Mouse (Mus musculus): ENCODE results near the gene Ckap2. TPM values are rescaled to one million over a fixed set of nuclear protein-coding genes. Genes with fewer than 3 reads are reported as not detected.
A peak's percentile ranks its signal among the peaks of the same experiment; 100 is the strongest.

The Ckap2 gene
- polyA plus RNA-seq, 1 experiment: 1.3 TPM

- Histone ChIP-seq H3K4me1 (ENCODE audit: control insufficient read depth, insufficient read depth, low read length) (no peaks in the 10 kb centered on the region), H3K4me3 (replicated peaks; ENCODE audit: extremely low read depth, low read depth, low read length) (no peak overlapping the region)
- TF ChIP-seq CTCF (IDR thresholded peaks at IDR 0.05; ENCODE audit: insufficient read depth, low read length): no peak
- no peak for TF ChIP-seq POLR2A (IDR thresholded peaks at IDR 0.05; ENCODE audit: borderline replicate concordance, extremely low read depth, low read depth, low read length)
- 87% methylated on average over 7 of the region's 7 CpGs for WGBS
- no peak for DNase-seq
Observed at GRCm38 (mm10) chr8:22134078-22134749, 51.4 kb downstream of the Ckap2 start.

- no peak for DNase-seq
- Histone ChIP-seq H3K4me1 (ENCODE audit: control insufficient read depth, insufficient read depth, low read length) (no peaks in the 10 kb centered on the region), H3K4me3 (replicated peaks; ENCODE audit: extremely low read depth, low read depth, low read length) (no peak overlapping the region)
- WGBS: 74% methylated on average over 12 of the region's 12 CpGs
- TF ChIP-seq CTCF (IDR thresholded peaks at IDR 0.05; ENCODE audit: insufficient read depth, low read length) (no peak), POLR2A (IDR thresholded peaks at IDR 0.05; ENCODE audit: borderline replicate concordance, extremely low read depth, low read depth, low read length) (no peak)
Observed at GRCm38 (mm10) chr8:22132062-22132461, 53.6 kb downstream of the Ckap2 start.

GRCm38 (mm10) chr8:22124220-22125152 is 61.1 kb downstream of the Ckap2 start, which contains the start of gene Nek5:
Gene Nek5, minus strand, starts transcription at chr8:22125053.
- 2% methylated on average over 29 of the region's 29 CpGs for WGBS
- DNase-seq: peak; percentile 16
- Histone ChIP-seq H3K4me3 (replicated peaks; ENCODE audit: extremely low read depth, low read depth, low read length) (peak within 1 kb of the TSS; percentile 50), H3K4me1 (ENCODE audit: control insufficient read depth, insufficient read depth, low read length) (peaks cover 2% of the 10 kb centered on the region; the same call in 1 of the 2 replicates)
- TF ChIP-seq CTCF (IDR thresholded peaks at IDR 0.05; ENCODE audit: insufficient read depth, low read length) (peak; percentile 47), POLR2A (IDR thresholded peaks at IDR 0.05; ENCODE audit: borderline replicate concordance, extremely low read depth, low read depth, low read length) (no peak)

Other genes starting within 250 kb of the Ckap2 start
- not detected in 2 replicates for gene Defb35, start 247.5 kb downstream of the Ckap2 start, polyA plus RNA-seq (2012; rRNA removed)
- gene Defb13, start 239.1 kb downstream of the Ckap2 start, polyA plus RNA-seq (2012; rRNA removed): not detected in 2 replicates
- gene Fam90a1a, start 227.1 kb downstream of the Ckap2 start, polyA plus RNA-seq (2012; rRNA removed): not detected in 2 replicates
- not detected in 2 replicates for gene Ccdc70, start 216.0 kb downstream of the Ckap2 start, polyA plus RNA-seq (2012; rRNA removed)
- gene Atp7b, start 125.5 kb downstream of the Ckap2 start, polyA plus RNA-seq (2012; rRNA removed): 20.0 and 21.5 TPM in 2 replicates
- gene Alg11, start 125.1 kb downstream of the Ckap2 start, polyA plus RNA-seq (2012; rRNA removed): 3.8 and 5.7 TPM in 2 replicates
- 2.7 and 4.2 TPM in 2 replicates for gene Nek5, start 60.8 kb downstream of the Ckap2 start, polyA plus RNA-seq (2012; rRNA removed)
- gene Nek3, start 19.4 kb downstream of the Ckap2 start, polyA plus RNA-seq (2012; rRNA removed): 0.88 and 1.5 TPM in 2 replicates
- gene Vps36, start 7.0 kb upstream of the Ckap2 start, polyA plus RNA-seq (2012; rRNA removed): 10.1 and 14.6 TPM in 2 replicates
- gene Thsd1, start 41.5 kb upstream of the Ckap2 start, polyA plus RNA-seq (2012; rRNA removed): 23.1 and 25.5 TPM in 2 replicates
- gene Tpte, start 97.6 kb upstream of the Ckap2 start, polyA plus RNA-seq (2012; rRNA removed): not detected in 2 replicates
- gene Slc25a15, start 212.8 kb upstream of the Ckap2 start, polyA plus RNA-seq (2012; rRNA removed): 2.7 and 3.2 TPM in 2 replicates
- 2.6 and 3.7 TPM in 2 replicates for gene Mrps31, start 225.5 kb upstream of the Ckap2 start, polyA plus RNA-seq (2012; rRNA removed)

Measured in lung, adult 2 months (tissue).